Mouse (Mus musculus): ENCODE results near the gene Rbm17. TPM values are rescaled to one million over a fixed set of nuclear protein-coding genes. Genes with fewer than 3 reads are reported as not detected.
"Not testable (repeated sequence)": the region's sequence is repeated elsewhere in the genome, so short reads cannot be mapped to it uniquely, and the experiment has no call there.

The Rbm17 gene
- polyA plus RNA-seq, 1 experiment from 2014 or later, result 166 TPM

- Histone ChIP-seq H3K9ac (replicated peaks) (no peak overlapping the region), H3K9me3 (no peaks in the 10 kb centered on the region), H3K27me3 (no peaks in the 10 kb centered on the region), H3K36me3 (no peaks in the 10 kb centered on the region), H3K4me1 (no peaks in the 10 kb centered on the region), H3K4me2 (replicated peaks) (no peak overlapping the region), H3K27ac (replicated peaks) (no peak overlapping the region), H3K4me3 (no peak overlapping the region)
- WGBS, result 84% methylated on average over 2 of the region's 2 CpGs
- no peak for ATAC-seq (ENCODE audit: low FRiP score, low read depth)
Observed at GRCm38 (mm10) chr2:11623726-11624125, 19.8 kb upstream of the Rbm17 start.

DNA sequence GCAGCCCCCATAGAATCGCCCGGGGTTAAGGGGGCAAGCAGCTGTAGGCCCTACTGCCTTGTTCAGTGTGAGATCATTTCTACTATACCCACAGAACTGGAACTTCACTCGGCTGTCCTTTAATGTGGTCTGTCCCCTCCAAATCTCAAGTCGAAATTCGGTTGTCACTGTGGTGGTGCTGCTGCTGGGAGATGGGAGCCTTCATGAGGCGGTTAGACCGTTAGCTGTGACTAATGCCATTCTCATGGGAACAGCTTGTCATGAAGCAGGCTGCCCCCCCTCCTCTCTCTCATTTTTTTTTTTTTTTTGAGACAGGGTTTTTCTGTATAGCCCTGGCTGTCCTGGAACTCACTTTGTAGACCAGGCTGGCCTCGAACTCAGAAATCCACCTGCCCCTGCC, 19.2 kb upstream of the Rbm17 start:
- ATAC-seq (ENCODE audit: low FRiP score, low read depth), result no peak
- H3K9me3 ChIP-seq, result no peaks in the 10 kb centered on the region
- H3K4me1 ChIP-seq, result no peaks in the 10 kb centered on the region
- no peak overlapping the region for H3K4me3 ChIP-seq
- H3K27ac ChIP-seq (replicated peaks), result no peak overlapping the region
- WGBS, result 91% methylated on average over 8 of the region's 8 CpGs
- H3K9ac ChIP-seq (replicated peaks), result no peak overlapping the region
- no peak overlapping the region for H3K4me2 ChIP-seq (replicated peaks)
- no peaks in the 10 kb centered on the region for H3K36me3 ChIP-seq
- H3K27me3 ChIP-seq, result no peaks in the 10 kb centered on the region

DNA sequence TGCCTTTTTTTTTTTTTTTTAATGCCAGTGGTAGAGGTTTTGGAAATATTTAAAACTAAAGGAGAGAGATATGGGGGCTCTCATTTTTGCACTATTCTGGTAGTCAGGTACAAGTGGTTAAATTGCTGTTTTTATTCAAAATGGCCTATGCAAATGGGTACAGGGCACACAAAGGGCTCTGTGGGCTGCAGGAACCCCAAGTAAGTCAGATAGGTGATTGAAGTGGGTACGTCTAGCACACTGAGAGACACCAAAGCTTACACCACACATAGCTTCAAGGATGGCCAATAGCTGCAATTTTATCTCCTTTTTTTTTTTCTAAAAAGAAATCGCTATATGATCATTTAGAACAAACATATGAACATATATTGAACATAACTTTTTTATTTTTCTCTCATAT, 15.6 kb upstream of the Rbm17 start:
- Histone ChIP-seq H3K4me2 (replicated peaks) (no peak overlapping the region), H3K27ac (replicated peaks) (no peak overlapping the region), H3K9ac (replicated peaks) (no peak overlapping the region), H3K4me1 (no peaks in the 10 kb centered on the region), H3K4me3 (no peak overlapping the region), H3K27me3 (no peaks in the 10 kb centered on the region), H3K36me3 (no peaks in the 10 kb centered on the region), H3K9me3 (no peaks in the 10 kb centered on the region)
- ATAC-seq (ENCODE audit: low FRiP score, low read depth), result no peak
- WGBS, result 73% methylated on average over 2 of the region's 2 CpGs

GRCm38 (mm10) chr2:11616846-11617245, 12.9 kb upstream of the Rbm17 start:
- Histone ChIP-seq H3K4me2 (replicated peaks) (no peak overlapping the region), H3K27me3 (no peaks in the 10 kb centered on the region), H3K27ac (replicated peaks) (no peak overlapping the region), H3K4me1 (no peaks in the 10 kb centered on the region), H3K4me3 (no peak overlapping the region), H3K9me3 (no peaks in the 10 kb centered on the region), H3K9ac (replicated peaks) (no peak overlapping the region), H3K36me3 (no peaks in the 10 kb centered on the region)
- 94% methylated on average over 9 of the region's 9 CpGs for WGBS
- ATAC-seq (ENCODE audit: low FRiP score, low read depth), result no peak

DNA sequence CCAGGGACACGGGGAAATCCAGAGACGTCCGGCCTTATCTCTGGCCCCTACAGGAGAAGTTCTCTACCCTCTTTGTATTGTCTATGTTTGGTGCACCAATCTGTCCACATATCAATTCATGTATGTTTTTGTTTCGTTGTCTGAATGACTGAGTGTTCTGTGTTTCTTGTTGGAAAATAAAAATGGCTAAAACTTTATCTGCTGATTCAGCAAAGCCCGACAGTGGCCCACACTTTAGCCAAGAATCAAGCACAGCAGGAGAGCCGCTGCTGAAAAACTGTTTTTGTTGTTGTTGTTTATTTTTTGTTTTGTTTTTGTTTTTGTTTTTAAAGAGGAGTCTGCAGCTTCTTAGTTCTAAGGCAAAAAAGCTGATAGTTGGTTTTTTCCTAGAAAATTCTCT, 9.0 kb upstream of the Rbm17 start:
- not testable (repeated sequence) for H3K27ac ChIP-seq (replicated peaks); H3K27me3 ChIP-seq; H3K4me2 ChIP-seq (replicated peaks); H3K4me1 ChIP-seq; H3K36me3 ChIP-seq; H3K4me3 ChIP-seq; H3K9ac ChIP-seq (replicated peaks); ATAC-seq (ENCODE audit: low FRiP score, low read depth); H3K9me3 ChIP-seq
- WGBS, result 87% methylated on average over 6 of the region's 6 CpGs

DNA sequence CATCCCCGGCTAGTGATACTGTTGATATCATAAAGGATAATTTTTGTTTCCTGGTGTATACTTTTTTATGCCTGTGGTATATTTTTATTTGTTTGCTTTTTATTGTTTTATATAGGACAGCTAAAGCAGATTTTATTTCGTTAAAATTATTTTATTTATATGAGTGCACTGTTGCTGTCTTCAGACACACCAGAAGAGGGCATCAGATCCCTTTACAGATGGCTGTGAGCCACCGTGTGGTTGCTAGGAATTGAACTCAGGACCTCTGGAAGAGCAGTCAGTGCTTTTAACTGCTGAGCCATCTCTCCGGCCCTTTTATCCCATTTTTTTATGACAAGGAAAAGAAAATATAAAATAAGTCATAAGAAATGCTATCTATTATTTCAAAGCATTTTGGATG, 2.8 kb upstream of the Rbm17 start:
- H3K4me2 ChIP-seq (replicated peaks); H3K27me3 ChIP-seq; ATAC-seq (ENCODE audit: low FRiP score, low read depth); H3K36me3 ChIP-seq; H3K9ac ChIP-seq (replicated peaks); H3K4me1 ChIP-seq; H3K4me3 ChIP-seq; H3K9me3 ChIP-seq; H3K27ac ChIP-seq (replicated peaks): not testable (repeated sequence)
- WGBS, result 81% methylated on average over 4 of the region's 4 CpGs

DNA sequence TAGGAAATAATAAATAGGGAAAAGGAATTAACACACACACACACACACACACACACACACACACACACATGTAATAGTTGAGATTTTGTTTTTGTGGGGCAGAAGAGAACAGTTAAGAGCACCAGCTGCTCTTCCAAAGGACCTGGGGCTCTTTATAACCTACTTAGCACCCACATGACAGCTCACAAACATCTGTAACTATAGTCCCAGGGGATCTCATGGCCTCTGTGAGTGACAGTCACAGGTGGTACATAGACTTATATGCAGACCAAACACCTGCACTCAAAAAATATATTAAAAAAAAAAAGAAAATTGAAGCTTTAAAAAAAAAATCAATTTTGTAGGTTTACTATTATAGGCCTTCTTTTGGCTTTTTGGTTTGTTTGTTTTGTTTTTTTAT, 958 bp upstream of the Rbm17 start:
- Histone ChIP-seq H3K4me1 (peaks cover 9% of the 10 kb centered on the region), H3K27me3 (no peaks in the 10 kb centered on the region), H3K36me3 (peaks cover 6% of the 10 kb centered on the region), H3K9me3 (no peaks in the 10 kb centered on the region), H3K4me2 (replicated peaks) (no peak overlapping the region), H3K4me3 (no peak overlapping the region), H3K9ac (replicated peaks) (no peak overlapping the region), H3K27ac (replicated peaks) (no peak overlapping the region)
- ATAC-seq (ENCODE audit: low FRiP score, low read depth), result no peak

GRCm38 (mm10) chr2:11602506-11603489, 1.2 kb downstream of the Rbm17 start:
- peak; percentile 99 for ATAC-seq (ENCODE audit: low FRiP score, low read depth)
- Histone ChIP-seq H3K36me3 (peaks cover 22% of the 10 kb centered on the region), H3K27me3 (no peaks in the 10 kb centered on the region), H3K9me3 (no peaks in the 10 kb centered on the region), H3K9ac (replicated peaks) (peak overlapping the region; percentile 97), H3K4me2 (replicated peaks) (peak overlapping the region; percentile 85), H3K4me1 (peaks cover 9% of the 10 kb centered on the region), H3K4me3 (peak overlapping the region; percentile 96), H3K27ac (replicated peaks) (peak overlapping the region; percentile 67)
- 1% methylated on average over 57 of the region's 78 CpGs for WGBS

DNA sequence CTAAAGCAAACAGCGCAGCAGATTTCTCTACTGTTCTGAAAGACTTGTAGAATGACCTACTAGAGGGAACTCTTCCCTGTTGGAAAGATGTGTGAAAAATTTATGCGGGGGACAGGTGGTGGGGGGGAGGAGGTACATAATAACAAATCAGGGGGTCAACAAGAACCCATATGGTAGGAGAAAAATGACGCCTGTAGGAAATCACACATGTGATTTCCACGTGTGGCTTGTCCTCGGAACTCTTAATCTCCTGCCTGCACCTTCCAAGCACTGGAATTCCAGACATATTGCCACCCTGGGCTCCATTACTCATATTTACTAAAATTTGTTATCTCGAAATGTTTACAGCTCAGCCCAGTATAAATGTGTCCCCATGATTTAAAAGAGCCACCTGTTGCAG, 2.2 kb downstream of the Rbm17 start:
- Histone ChIP-seq H3K4me1 (peaks cover 9% of the 10 kb centered on the region), H3K9me3 (no peaks in the 10 kb centered on the region), H3K4me3 (peak overlapping the region; percentile 96), H3K4me2 (replicated peaks) (peak overlapping the region; percentile 85), H3K36me3 (peaks cover 32% of the 10 kb centered on the region), H3K27me3 (no peaks in the 10 kb centered on the region), H3K9ac (replicated peaks) (peak overlapping the region; percentile 97), H3K27ac (replicated peaks) (no peak overlapping the region)
- ATAC-seq (ENCODE audit: low FRiP score, low read depth), result no peak
- WGBS, result 84% methylated on average over 6 of the region's 6 CpGs

DNA sequence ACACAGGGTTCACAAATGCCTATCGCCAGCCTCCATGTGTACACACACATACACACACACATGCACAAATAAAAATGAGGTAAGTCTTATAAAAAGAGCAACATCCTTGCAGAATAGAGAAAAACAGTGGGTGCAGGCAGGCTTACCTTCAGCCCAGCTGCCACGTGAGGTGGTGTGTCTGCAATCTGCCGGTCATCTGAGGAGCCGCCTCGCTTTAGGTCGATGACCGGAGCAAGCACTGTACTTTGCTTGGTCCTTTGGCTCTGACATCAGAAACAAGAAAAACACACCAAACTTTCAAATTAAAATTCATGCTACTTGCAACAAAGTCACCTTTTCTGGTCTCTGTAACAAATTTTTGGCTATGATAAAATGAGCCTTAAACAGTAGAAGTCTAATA, 6.0 kb downstream of the Rbm17 start:
- Histone ChIP-seq H3K27ac (replicated peaks) (no peak overlapping the region), H3K9me3 (no peaks in the 10 kb centered on the region), H3K36me3 (peaks cover 64% of the 10 kb centered on the region), H3K4me2 (replicated peaks) (no peak overlapping the region), H3K9ac (replicated peaks) (no peak overlapping the region), H3K4me1 (peaks cover 9% of the 10 kb centered on the region), H3K27me3 (no peaks in the 10 kb centered on the region), H3K4me3 (no peak overlapping the region)
- ATAC-seq (ENCODE audit: low FRiP score, low read depth), result no peak
- WGBS, result 98% methylated on average over 7 of the region's 7 CpGs

DNA sequence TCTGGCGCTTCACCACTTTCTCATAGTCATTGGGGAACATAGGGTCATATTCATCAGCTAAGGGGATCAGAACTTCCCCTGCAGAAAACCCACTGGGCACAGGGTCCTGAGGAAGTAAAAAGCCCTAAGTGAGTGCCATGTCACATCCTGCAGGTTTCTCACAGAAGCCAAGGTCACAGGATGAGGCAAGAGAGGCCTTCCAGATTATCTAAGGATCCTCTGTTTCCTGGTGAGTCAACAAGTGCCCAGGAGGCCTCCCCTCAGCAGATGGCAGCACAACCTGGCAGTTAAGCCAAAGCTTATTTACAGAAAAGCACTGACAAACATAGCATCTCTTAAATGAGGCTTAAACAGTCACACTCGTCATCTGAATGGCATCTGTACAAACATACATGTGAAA, 7.3 kb downstream of the Rbm17 start:
- H3K4me1 ChIP-seq, result peaks cover 2% of the 10 kb centered on the region
- H3K27me3 ChIP-seq, result no peaks in the 10 kb centered on the region
- no peak overlapping the region for H3K27ac ChIP-seq (replicated peaks)
- no peaks in the 10 kb centered on the region for H3K9me3 ChIP-seq
- 98% methylated on average over 2 of the region's 2 CpGs for WGBS
- H3K4me3 ChIP-seq, result no peak overlapping the region
- no peak overlapping the region for H3K4me2 ChIP-seq (replicated peaks)
- ATAC-seq (ENCODE audit: low FRiP score, low read depth), result no peak
- H3K36me3 ChIP-seq, result peaks cover 76% of the 10 kb centered on the region
- no peak overlapping the region for H3K9ac ChIP-seq (replicated peaks)

DNA sequence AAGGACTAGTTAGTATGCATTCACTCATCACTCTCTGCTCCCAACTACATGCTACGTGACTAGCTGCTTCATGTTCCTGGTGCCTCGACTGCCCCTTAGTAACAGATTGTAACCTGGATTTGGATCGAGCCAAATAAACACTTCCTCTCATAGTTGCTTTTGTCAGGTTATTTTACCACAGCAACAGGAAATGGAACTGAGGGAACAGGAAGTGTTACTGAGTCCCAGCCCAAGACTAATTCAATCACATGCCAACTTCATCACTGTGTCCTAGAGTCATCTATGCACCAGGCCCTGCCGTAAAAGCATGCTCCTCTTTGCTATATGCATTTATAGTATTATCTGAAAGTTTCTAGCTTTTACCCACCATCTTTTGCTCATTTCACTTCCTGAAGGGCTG, 16.0 kb downstream of the Rbm17 start:
- no peaks in the 10 kb centered on the region for H3K4me1 ChIP-seq
- WGBS, result 90% methylated on average over 4 of the region's 4 CpGs
- no peak overlapping the region for H3K9ac ChIP-seq (replicated peaks)
- no peak overlapping the region for H3K4me3 ChIP-seq
- ATAC-seq (ENCODE audit: low FRiP score, low read depth), result no peak
- no peak overlapping the region for H3K4me2 ChIP-seq (replicated peaks)
- H3K27me3 ChIP-seq, result no peaks in the 10 kb centered on the region
- H3K27ac ChIP-seq (replicated peaks), result no peak overlapping the region
- H3K9me3 ChIP-seq, result no peaks in the 10 kb centered on the region
- H3K36me3 ChIP-seq, result peaks cover 95% of the 10 kb centered on the region

GRCm38 (mm10) chr2:11579399-11579798, 24.6 kb downstream of the Rbm17 start:
- ATAC-seq (ENCODE audit: low FRiP score, low read depth), result no peak
- Histone ChIP-seq H3K4me1 (no peaks in the 10 kb centered on the region), H3K4me2 (replicated peaks) (no peak overlapping the region), H3K36me3 (peaks cover 23% of the 10 kb centered on the region), H3K4me3 (no peak overlapping the region), H3K9ac (replicated peaks) (no peak overlapping the region), H3K27ac (replicated peaks) (no peak overlapping the region), H3K27me3 (no peaks in the 10 kb centered on the region), H3K9me3 (0 out of 2 replicates have a peak, but pooled peaks cover 6% of the 10 kb centered on the region)
- 95% methylated on average over 4 of the region's 4 CpGs for WGBS

Measured in midbrain, embryonic 12.5 days (tissue).